Mouse (Mus musculus) inflammation-experienced regulatory T-cells (primary cell): ENCODE data around the gene Tstd1. TPM values are rescaled to one million over a fixed set of nuclear protein-coding genes. Genes with fewer than 3 reads are reported as not detected.

Source experiments
- polyA plus RNA-seq, 2 experiments: library from polyadenylated mRNA; unstranded; fragments of 100-300 nt; shearing (Covaris generic); gene quantifications; one replicate each; pipeline ENCODE4 v1.2.1; 2017

Gene Tstd1
- polyA plus RNA-seq: 1 to 10 TPM; 2.6 to 3.1 TPM

DNA sequence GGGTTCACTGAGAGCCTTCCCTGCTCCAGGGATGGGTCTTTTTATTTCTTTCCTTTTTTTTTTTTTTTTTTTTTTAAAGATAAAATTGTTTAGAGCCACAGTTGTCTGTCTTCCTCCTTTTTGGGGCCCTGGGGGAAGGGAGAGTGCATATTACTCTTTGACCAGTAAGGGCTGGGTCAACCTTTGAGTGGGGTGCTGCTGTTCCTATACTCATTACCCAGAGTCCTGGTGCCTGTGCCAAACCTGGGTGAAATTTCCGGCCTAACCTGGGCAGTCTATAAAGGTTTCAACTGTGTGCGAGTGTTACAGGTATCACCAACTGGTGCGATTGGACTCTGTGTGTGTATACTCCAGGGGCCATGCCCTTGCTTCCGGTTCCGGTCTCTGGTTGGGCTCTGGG, at the start of gene Tstd1:
Gene Tstd1, plus strand, starts transcription at position 213 of the 400 bp plus-strand sequence.

DNA sequence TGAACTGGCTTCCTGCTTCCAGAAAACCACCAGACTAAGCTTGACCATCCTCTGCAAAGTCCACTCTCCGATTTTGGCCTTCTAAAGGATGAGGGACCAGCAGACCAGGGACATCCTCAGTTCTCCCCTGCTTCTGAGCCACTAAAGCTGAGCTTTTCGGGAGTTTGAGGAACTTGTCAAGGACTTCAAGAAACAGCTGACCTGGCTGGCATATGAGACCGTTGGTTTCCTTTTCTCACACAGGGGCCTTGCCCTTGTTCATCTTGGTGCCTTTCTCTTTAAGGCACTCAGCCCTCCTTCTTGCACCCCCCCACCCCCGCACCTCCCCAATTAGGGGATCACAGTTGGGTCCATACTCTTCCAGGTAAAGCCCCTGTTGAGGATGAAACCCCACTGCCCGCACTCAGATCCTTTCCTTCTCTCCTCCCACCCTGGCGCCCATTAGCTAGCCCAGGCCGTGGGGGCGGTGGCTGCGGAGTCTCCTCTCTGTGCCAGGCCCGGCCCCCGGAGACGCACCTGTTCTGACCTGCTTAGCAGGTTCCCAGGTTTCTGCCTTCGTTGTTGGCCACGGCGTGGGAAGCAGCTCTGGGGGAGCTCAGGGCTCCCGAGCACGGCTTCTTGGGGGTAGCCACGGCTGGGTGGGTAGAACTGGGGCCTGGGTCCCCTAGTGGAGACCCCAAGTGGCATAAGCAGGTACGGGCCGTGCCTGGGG, 48.7 kb upstream of the Tstd1 start, which contains the start of gene Nectin4:
Gene Nectin4, plus strand, starts transcription at position 255 of the 712 bp plus-strand sequence.

DNA sequence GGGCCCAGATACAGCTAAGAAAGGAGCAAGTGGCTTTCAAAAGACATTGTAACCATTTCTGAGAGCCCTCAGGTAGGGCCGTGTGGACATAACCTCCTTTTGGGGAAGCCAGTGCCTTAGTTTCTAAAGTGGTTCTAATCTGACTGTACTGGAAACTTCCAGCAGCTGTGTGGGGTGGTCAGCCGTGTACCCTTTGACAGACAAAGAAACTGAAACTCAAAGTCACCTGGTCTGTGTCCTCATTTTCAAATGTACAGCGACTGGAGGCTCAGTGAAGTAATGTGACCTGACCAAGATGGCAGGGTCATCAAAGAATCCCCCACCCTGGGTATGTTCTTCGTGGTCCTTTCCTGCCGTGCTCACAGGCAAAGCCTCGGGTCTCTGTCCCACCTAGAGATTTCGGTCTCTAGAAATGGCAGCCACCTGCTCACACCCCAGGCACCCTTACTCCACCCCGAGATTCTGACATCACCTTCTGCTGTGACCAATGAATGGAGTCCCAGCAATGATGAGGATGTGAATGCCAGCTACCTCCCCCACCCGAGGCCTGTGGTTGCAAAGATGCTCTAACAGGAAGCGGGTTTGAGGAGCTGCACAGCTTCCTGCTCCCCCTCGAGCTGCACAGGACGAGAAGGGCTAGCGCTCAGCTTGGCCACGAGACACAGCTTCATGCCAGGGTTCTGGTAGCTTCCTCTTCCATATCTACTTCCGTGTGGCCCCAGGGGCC, 30.1 kb upstream of the Tstd1 start, which contains the start of gene Arhgap30:
Gene Arhgap30, plus strand, starts transcription at position 579 of the 727 bp plus-strand sequence.

DNA sequence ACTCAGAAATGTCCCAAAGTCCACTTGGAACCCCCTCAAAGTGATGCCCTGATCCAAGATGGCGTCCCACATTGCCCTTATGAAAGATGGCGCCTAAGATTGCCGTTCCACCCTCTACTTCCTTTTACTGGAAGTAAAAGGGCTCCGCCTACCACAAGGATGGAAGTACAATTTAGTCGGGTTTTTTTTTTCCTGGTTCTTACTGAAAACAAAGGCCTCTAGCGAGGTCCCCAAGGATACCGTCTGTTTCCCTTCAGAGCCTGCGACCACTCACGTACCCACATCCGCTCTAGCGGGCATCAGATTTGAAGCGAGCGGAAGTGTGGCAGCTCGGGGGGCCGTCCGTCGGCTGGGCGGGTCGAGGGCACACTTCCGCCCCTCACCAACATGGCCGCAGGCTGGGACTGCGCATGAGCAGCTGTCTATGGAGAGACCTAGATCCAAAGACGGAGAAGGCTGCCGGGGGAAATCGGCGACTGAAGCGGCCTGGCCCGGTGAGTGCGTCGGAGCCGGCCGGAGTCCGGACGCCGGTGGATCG, 7.7 kb upstream of the Tstd1 start, which contains the start of gene Usf1:
Gene Usf1, plus strand, starts transcription at position 367 of the 538 bp plus-strand sequence.

DNA sequence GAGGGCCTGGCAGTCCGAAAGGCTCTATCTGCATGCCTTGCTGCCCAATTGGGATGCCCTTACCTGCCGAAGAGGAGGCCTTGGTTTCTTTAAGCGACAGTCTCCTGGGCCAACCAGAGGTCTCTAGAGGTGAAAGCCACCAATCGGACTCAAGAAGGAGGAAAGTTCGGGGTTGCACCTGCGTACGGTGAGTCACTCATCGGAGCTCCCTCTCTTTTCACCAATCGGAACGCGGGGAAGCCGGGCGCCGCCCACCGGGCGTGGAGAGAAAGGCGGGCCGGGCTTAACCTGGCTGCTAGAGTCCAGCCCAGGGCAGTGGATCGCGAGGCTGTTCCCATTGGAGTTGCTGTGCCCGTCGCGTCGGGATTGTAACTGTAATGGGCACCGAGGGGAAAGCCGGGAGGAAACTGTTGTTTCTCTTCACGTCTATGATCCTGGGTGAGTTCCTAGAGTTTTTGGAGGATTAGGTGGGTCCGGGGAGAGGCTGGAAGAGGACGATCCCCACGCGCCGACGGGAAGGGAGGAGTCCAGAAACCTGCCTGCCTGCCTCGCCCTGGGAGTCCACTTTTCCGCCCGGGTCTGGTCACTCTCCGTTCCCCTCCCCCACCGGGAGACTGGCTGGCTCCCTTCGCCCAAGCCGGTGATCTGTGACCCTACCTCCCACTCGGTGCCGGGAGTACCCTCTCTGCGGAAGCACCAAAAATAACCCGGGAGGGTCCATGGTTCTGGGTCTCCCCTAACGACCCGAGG, 18.8 kb downstream of the Tstd1 start, which contains the start of gene F11r:
Gene F11r, plus strand, starts transcription at position 272 of the 750 bp plus-strand sequence.

Other genes starting within 250 kb of the Tstd1 start
- under 1 TPM in 1 of 2 experiments, not detected in 1; 0.17 TPM for gene Pcp4l1, start 222.6 kb upstream of the Tstd1 start, polyA plus RNA-seq
- 1 to 10 TPM in 1 of 2 experiments, under 1 TPM in 1; 0.27 to 1.2 TPM for gene Nr1i3, start 204.9 kb upstream of the Tstd1 start, polyA plus RNA-seq
- gene Tomm40l, start 196.4 kb upstream of the Tstd1 start, polyA plus RNA-seq: 10 to 100 TPM; 29.9 to 43.7 TPM
- not detected for gene Apoa2, start 193.8 kb upstream of the Tstd1 start, polyA plus RNA-seq
- 10 to 100 TPM in 1 of 2 experiments, 1 to 10 TPM in 1; 3.4 to 15.4 TPM for gene Fcer1g, start 184.5 kb upstream of the Tstd1 start, polyA plus RNA-seq
- gene Adamts4, start 168.5 kb upstream of the Tstd1 start, polyA plus RNA-seq: 1 to 10 TPM in 1 of 2 experiments, not detected in 1; 1.3 TPM
- gene Ndufs2, start 167.5 kb upstream of the Tstd1 start, polyA plus RNA-seq: 100 to 1,000 TPM; 174 to 195 TPM
- 10 to 100 TPM; 39.8 to 41.4 TPM for gene B4galt3, start 148.5 kb upstream of the Tstd1 start, polyA plus RNA-seq
- gene Ppox, start 137.7 kb upstream of the Tstd1 start, polyA plus RNA-seq: 10 to 100 TPM; 63.5 to 98.8 TPM
- gene Usp21, start 130.9 kb upstream of the Tstd1 start, polyA plus RNA-seq: 10 to 100 TPM; 58.7 to 64.2 TPM
- gene Ufc1, start 123.8 kb upstream of the Tstd1 start, polyA plus RNA-seq: 10 to 100 TPM; 64.4 to 71.1 TPM
- gene Dedd, start 89.7 kb upstream of the Tstd1 start, polyA plus RNA-seq: 10 to 100 TPM; 42.6 to 52.0 TPM
- 10 to 100 TPM; 42.0 to 43.2 TPM for gene Nit1, start 73.2 kb upstream of the Tstd1 start, polyA plus RNA-seq
- 100 to 1,000 TPM in 1 of 2 experiments, 10 to 100 TPM in 1; 80.8 to 111 TPM for gene Pfdn2, start 73.2 kb upstream of the Tstd1 start, polyA plus RNA-seq
- not detected for gene Klhdc9, start 58.1 kb upstream of the Tstd1 start, polyA plus RNA-seq
- 1 to 10 TPM in 1 of 2 experiments, under 1 TPM in 1; 0.29 to 1.4 TPM for gene Nectin4, start 48.8 kb upstream of the Tstd1 start, polyA plus RNA-seq
- gene Arhgap30, start 29.9 kb upstream of the Tstd1 start, polyA plus RNA-seq: 100 to 1,000 TPM; 170 to 197 TPM
- 10 to 100 TPM; 72.9 to 77.0 TPM for gene Usf1, start 7.6 kb upstream of the Tstd1 start, polyA plus RNA-seq
- 1 to 10 TPM in 1 of 2 experiments, not detected in 1; 1.8 TPM for gene F11r, start 18.7 kb downstream of the Tstd1 start, polyA plus RNA-seq
- 10 to 100 TPM; 13.0 to 16.1 TPM for gene Alyref2, start 84.6 kb downstream of the Tstd1 start, polyA plus RNA-seq
- under 1 TPM in 1 of 2 experiments, not detected in 1; 0.24 TPM for gene Itln1, start 116.4 kb downstream of the Tstd1 start, polyA plus RNA-seq
- 1 to 10 TPM in 1 of 2 experiments, under 1 TPM in 1; 0.57 to 2.0 TPM for gene Cd244a, start 140.3 kb downstream of the Tstd1 start, polyA plus RNA-seq
- 100 to 1,000 TPM; 155 to 156 TPM for gene Ly9, start 188.5 kb downstream of the Tstd1 start, polyA plus RNA-seq
- 10 to 100 TPM in 1 of 2 experiments, 1 to 10 TPM in 1; 5.4 to 10.5 TPM for gene Slamf7, start 234.2 kb downstream of the Tstd1 start, polyA plus RNA-seq